Comparison of ENCODE assay signal across 8 mouse cellular contexts in the genomic region with DNA sequence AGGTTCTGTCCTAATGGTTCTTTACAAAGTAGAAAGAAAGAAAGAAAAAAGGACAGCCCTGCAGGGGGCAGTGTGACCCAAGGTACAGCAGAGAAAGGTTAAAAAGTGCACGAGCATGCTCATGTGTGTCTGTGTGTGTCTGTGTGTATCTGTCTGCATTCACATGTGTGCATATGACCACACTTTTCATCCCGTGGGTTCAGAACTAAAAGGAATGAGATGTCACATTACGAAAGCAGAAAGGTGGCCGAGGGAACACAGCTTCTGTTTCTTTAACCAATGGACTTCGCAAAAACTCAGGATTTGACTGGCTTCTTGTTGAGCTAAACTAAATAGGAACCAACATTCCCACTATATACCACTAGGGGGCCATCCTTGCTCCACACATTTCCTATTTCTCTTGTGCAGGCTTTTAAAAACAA. TPM values are rescaled to one million over a fixed set of nuclear protein-coding genes. Genes with fewer than 3 reads are reported as not detected.
A peak's percentile ranks its signal among the peaks of the same experiment; 100 is the strongest.
DNase-seq lines count a peak whose midpoint lies in the region; ATAC-seq lines count a peak whose summit lies in the region.

No protein-coding gene starts in this region.

- no peaks in the 10 kb centered on the region for H3K27me3 ChIP-seq in heart, embryonic 12.5 days (replicated peaks)
- no peaks in the 10 kb centered on the region for H3K27me3 ChIP-seq in megakaryocyte, embryonic 14.5 days (replicated peaks)

- no peak overlapping the region for H3K4me3 ChIP-seq in heart, embryonic 12.5 days
- peak overlapping the region; percentile 84 for H3K4me3 ChIP-seq in megakaryocyte, embryonic 14.5 days (replicated peaks)

- no peak overlapping the region for H3K27ac ChIP-seq in heart, embryonic 12.5 days (ENCODE audit: poor library complexity, severe bottlenecking)

- H3K9me3 ChIP-seq in heart, embryonic 12.5 days (replicated peaks), result no peaks in the 10 kb centered on the region
- H3K9me3 ChIP-seq in megakaryocyte, embryonic 14.5 days, result no peaks in the 10 kb centered on the region

- H3K4me1 ChIP-seq in heart, embryonic 12.5 days (replicated peaks), result 0 out of 2 replicates have a peak, but pooled peaks cover 4% of the 10 kb centered on the region
- peaks cover 43% of the 10 kb centered on the region for H3K4me1 ChIP-seq in megakaryocyte, embryonic 14.5 days

- peak; percentile 19 for DNase-seq in heart, adult 8-10 months (ENCODE audit: low spot score)
- peak; percentile 86 for DNase-seq in A20 (ENCODE audit: low read depth, low spot score)
- peak; percentile 62 for DNase-seq in Muller cell, postnatal 12 days (ENCODE audit: inconsistent ontology term)
- DNase-seq in embryo, embryonic 10.5 days (ENCODE audit: low spot score), result peak; percentile 79
- DNase-seq in kidney, postnatal 14 days, result peak; percentile 71
- peak; percentile 49 to 81 for DNase-seq in thymus, postnatal 10 days (ENCODE audit: low spot score in 2 of 2)

- 0 out of 2 replicates have a peak, but pooled peaks cover 2% of the 10 kb centered on the region for H3K36me3 ChIP-seq in heart, embryonic 12.5 days
- peaks cover 50% of the 10 kb centered on the region for H3K36me3 ChIP-seq in megakaryocyte, embryonic 14.5 days (replicated peaks; ENCODE audit: low read length)

- ATAC-seq in heart, embryonic 12.5 days (ENCODE audit: insufficient number of reproducible peaks, low FRiP score), result no peak

- WGBS in heart, embryonic 12.5 days, result 17% methylated on average over 5 of the region's 5 CpGs

- H3K9ac ChIP-seq in heart, embryonic 12.5 days, result no peak overlapping the region

- H3K4me2 ChIP-seq in heart, embryonic 12.5 days, result no peak overlapping the region

RNA-seq across cellular contexts. Expression of gene Serac1, which starts 24.6 kb away (rescaled TPM):
- total RNA-seq in heart, adult 8-10 months (2022), result 1 to 10 TPM; 6.2 to 8.3 (median 6.7) TPM
- polyA plus RNA-seq in heart, embryonic 12.5 days (2016; fragmentation: Nextera tagmentation; extraction: Ambion mirVana), result 5.1 and 5.7 TPM in 2 replicates
- polyA plus RNA-seq in megakaryocyte, embryonic 14.5 days (2012; ENCODE audit: insufficient read depth, low replicate concordance), result 0.44 TPM in 1 of 2 replicates, not detected in the other

RNA-seq across cellular contexts. Expression of gene Gtf2h5, which starts 24.6 kb away (rescaled TPM):
- total RNA-seq in heart, adult 8-10 months (2022), result 10 to 100 TPM; 58.4 to 70.5 (median 62.3) TPM
- polyA plus RNA-seq in heart, embryonic 12.5 days (2016; fragmentation: Nextera tagmentation; extraction: Ambion mirVana), result 142 and 147 TPM in 2 replicates
- polyA plus RNA-seq in megakaryocyte, embryonic 14.5 days (2012; ENCODE audit: insufficient read depth, low replicate concordance), result 3.9 TPM in 1 of 2 replicates, not detected in the other

RNA-seq across cellular contexts. Expression of gene Tulp4, which starts 51.3 kb away (rescaled TPM):
- total RNA-seq in heart, adult 8-10 months (2022), result 100 to 1,000 TPM; 100 to 109 (median 105) TPM
- polyA plus RNA-seq in heart, embryonic 12.5 days (2016; fragmentation: Nextera tagmentation; extraction: Ambion mirVana), result 48.9 and 59.4 TPM in 2 replicates
- 9.1 and 10.9 TPM in 2 replicates for polyA plus RNA-seq in megakaryocyte, embryonic 14.5 days (2012; ENCODE audit: insufficient read depth, low replicate concordance)

Comparison
In these comparisons a context has a peak if more than half of its experiments do, and no peak if none do; other contexts are left out.
1. DNase-seq: peak in every context shown above with its lines; median percentile 86 in A20; 79 in embryo, embryonic 10.5 days; 71 in kidney, postnatal 14 days; 65 in thymus, postnatal 10 days; 62 in Muller cell, postnatal 12 days; 19 in heart, adult 8-10 months.
2. RNA of gene Gtf2h5, which starts 24.6 kb away (polyA plus RNA-seq): 142 to 147 TPM in heart, embryonic 12.5 days; 3.9 TPM in megakaryocyte, embryonic 14.5 days; every median in the first group is over 10 times any median in the second.